Mouse (Mus musculus): Measurements from ENCODE around the gene Zdhhc24.

DNA sequence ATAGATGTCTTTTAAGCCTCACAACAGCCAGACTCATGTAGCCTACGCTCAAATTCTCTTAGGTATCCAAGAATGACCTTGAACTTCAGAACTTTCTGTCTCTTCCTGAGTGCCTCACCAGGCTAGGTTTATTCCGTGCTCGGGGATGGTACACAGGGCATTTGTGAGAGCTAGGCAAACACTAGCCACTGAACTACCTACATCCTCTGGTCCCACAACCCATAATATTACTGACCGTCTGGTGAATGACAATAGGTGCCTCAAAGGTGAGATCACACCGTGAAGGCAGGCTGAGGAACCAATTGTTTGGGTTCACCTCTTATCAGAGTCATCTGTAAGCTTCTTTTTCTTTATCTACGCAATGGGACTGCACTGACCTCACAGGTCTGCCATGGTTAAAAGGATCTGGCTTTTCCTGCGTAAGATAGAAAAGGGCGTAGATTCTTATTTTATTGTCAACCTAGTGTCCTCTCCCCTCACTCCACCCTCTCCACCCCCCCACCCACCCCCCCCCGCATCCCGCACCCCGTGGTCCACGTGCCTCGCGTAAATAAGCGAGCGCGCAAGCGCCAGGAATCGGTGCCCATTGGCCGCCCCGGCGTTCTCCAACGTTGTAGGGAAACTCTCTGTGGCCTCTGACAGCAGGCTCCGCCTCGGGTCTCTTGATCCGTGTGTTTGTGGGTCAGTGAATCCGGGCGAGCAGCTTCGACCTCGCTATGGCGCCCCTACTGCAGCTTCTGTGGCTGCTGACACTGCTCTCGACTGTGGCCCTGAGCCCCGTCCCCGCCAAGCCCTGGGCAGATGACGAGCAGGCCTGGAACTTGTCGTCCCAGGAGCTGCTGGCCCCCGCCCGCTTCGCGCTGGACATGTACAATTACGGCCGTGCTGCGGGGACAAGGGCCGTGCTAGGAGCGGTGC lies 23.7 kb upstream of the Zdhhc24 start, which contains the start of gene Ctsf:
- TF ChIP-seq CTCF (conservative IDR thresholded peaks at IDR 0.05; ENCODE audit: low read length) (no peak), POU5F1 (IDR thresholded peaks at IDR 0.05; ENCODE audit: borderline replicate concordance, low read length) (no peak)
